Mouse (Mus musculus): ENCODE measurements at regions not wholly inside any gene's neighbourhood (a gene's known extent, or its start where the extent isn't known, plus 50 kb on each side); places are given as distances from the start of the nearest gene placed in this dataset.

GRCm38 (mm10) chr17:47214111-47214510 lies 154.6 kb upstream of the Mrps10 start:
- H3K9me3 ChIP-seq (ENCODE audit: low read length) = no peaks in the 10 kb centered on the region
- H3K4me3 ChIP-seq (ENCODE audit: low read depth, low read length) = no peak overlapping the region
- no peaks in the 10 kb centered on the region for H3K27me3 ChIP-seq (ENCODE audit: insufficient read depth, low read length)
- DNase-seq (ENCODE audit: low spot score) (no peak), ATAC-seq (ENCODE audit: low FRiP score) (no peak)
- H3K9ac ChIP-seq (replicated peaks; ENCODE audit: low read length, poor library complexity, severe bottlenecking) = no peak overlapping the region
- TF ChIP-seq CTCF (IDR thresholded peaks at IDR 0.05) = no peak
- WGBS = 94% methylated on average over 8 of the region's 8 CpGs
- no peaks in the 10 kb centered on the region for H3K36me3 ChIP-seq (ENCODE audit: insufficient read depth, low read length)
- H3K4me1 ChIP-seq (ENCODE audit: insufficient read depth, low read length) = no peaks in the 10 kb centered on the region
- no peak overlapping the region for H3K27ac ChIP-seq (ENCODE audit: low read depth, low read length)
- H3K4me2 ChIP-seq (ENCODE audit: low read depth, low read length, poor library complexity, severe bottlenecking) = no peak overlapping the region

- ATAC-seq (ENCODE audit: low FRiP score) = no peak
- H3K9ac ChIP-seq (replicated peaks; ENCODE audit: low read length, poor library complexity, severe bottlenecking) = no peak overlapping the region
- H3K9me3 ChIP-seq (ENCODE audit: low read length) = no peaks in the 10 kb centered on the region
- no peak overlapping the region for H3K4me3 ChIP-seq (ENCODE audit: low read depth, low read length)
- H3K27ac ChIP-seq (ENCODE audit: low read depth, low read length) = no peak overlapping the region
- no peak for DNase-seq (ENCODE audit: low spot score)
- no peaks in the 10 kb centered on the region for H3K36me3 ChIP-seq (ENCODE audit: insufficient read depth, low read length)
- no peaks in the 10 kb centered on the region for H3K4me1 ChIP-seq (ENCODE audit: insufficient read depth, low read length)
- H3K4me2 ChIP-seq (ENCODE audit: low read depth, low read length, poor library complexity, severe bottlenecking) = no peak overlapping the region
- no peaks in the 10 kb centered on the region for H3K27me3 ChIP-seq (ENCODE audit: insufficient read depth, low read length)
- no peak for TF ChIP-seq CTCF (IDR thresholded peaks at IDR 0.05)
- WGBS = 75% methylated on average over 22 of the region's 22 CpGs
These were observed 158.1 kb upstream of the Mrps10 start for GRCm38 (mm10) chr17:47210441-47211196.

- H3K9ac ChIP-seq (replicated peaks; ENCODE audit: low read length, poor library complexity, severe bottlenecking) = no peak overlapping the region
- H3K36me3 ChIP-seq (ENCODE audit: insufficient read depth, low read length) = no peaks in the 10 kb centered on the region
- 69% methylated on average over 16 of the region's 16 CpGs for WGBS
- no peaks in the 10 kb centered on the region for H3K4me1 ChIP-seq (ENCODE audit: insufficient read depth, low read length)
- no peak overlapping the region for H3K4me3 ChIP-seq (ENCODE audit: low read depth, low read length)
- no peak for TF ChIP-seq CTCF (IDR thresholded peaks at IDR 0.05)
- H3K9me3 ChIP-seq (ENCODE audit: low read length) = no peaks in the 10 kb centered on the region
- peak overlapping the region; percentile 32 for H3K27ac ChIP-seq (ENCODE audit: low read depth, low read length)
- DNase-seq (ENCODE audit: low spot score) (no peak), ATAC-seq (ENCODE audit: low FRiP score) (peak; percentile 66)
- H3K4me2 ChIP-seq (ENCODE audit: low read depth, low read length, poor library complexity, severe bottlenecking) = no peak overlapping the region
- H3K27me3 ChIP-seq (ENCODE audit: insufficient read depth, low read length) = no peaks in the 10 kb centered on the region
These were observed 159.7 kb upstream of the Mrps10 start for GRCm38 (mm10) chr17:47208886-47209585.

- Histone ChIP-seq H3K4me3 (ENCODE audit: low read depth, low read length) (no peak overlapping the region), H3K9ac (replicated peaks; ENCODE audit: low read length, poor library complexity, severe bottlenecking) (no peak overlapping the region), H3K27ac (ENCODE audit: low read depth, low read length) (no peak overlapping the region), H3K4me1 (ENCODE audit: insufficient read depth, low read length) (no peaks in the 10 kb centered on the region), H3K9me3 (ENCODE audit: low read length) (no peaks in the 10 kb centered on the region), H3K4me2 (ENCODE audit: low read depth, low read length, poor library complexity, severe bottlenecking) (no peak overlapping the region), H3K36me3 (ENCODE audit: insufficient read depth, low read length) (no peaks in the 10 kb centered on the region), H3K27me3 (ENCODE audit: insufficient read depth, low read length) (no peaks in the 10 kb centered on the region)
- WGBS = 96% methylated on average over 4 of the region's 4 CpGs
- DNase-seq (ENCODE audit: low spot score) = no peak
- ATAC-seq (ENCODE audit: low FRiP score) = no peak
- no peak for TF ChIP-seq CTCF (IDR thresholded peaks at IDR 0.05)
These were observed 161.2 kb upstream of the Mrps10 start for GRCm38 (mm10) chr17:47207471-47207870.

GRCm38 (mm10) chr17:47204470-47205162 lies 164.1 kb upstream of the Mrps10 start:
- Histone ChIP-seq H3K9me3 (ENCODE audit: low read length) (no peaks in the 10 kb centered on the region), H3K4me3 (ENCODE audit: low read depth, low read length) (no peak overlapping the region), H3K36me3 (ENCODE audit: insufficient read depth, low read length) (no peaks in the 10 kb centered on the region), H3K4me1 (ENCODE audit: insufficient read depth, low read length) (no peaks in the 10 kb centered on the region), H3K9ac (replicated peaks; ENCODE audit: low read length, poor library complexity, severe bottlenecking) (no peak overlapping the region), H3K27me3 (ENCODE audit: insufficient read depth, low read length) (no peaks in the 10 kb centered on the region), H3K27ac (ENCODE audit: low read depth, low read length) (no peak overlapping the region), H3K4me2 (ENCODE audit: low read depth, low read length, poor library complexity, severe bottlenecking) (no peak overlapping the region)
- WGBS = 77% methylated on average over 7 of the region's 7 CpGs
- DNase-seq (ENCODE audit: low spot score) (no peak), ATAC-seq (ENCODE audit: low FRiP score) (no peak)
- TF ChIP-seq CTCF (IDR thresholded peaks at IDR 0.05) = no peak

- H3K36me3 ChIP-seq (ENCODE audit: insufficient read depth, low read length) = no peaks in the 10 kb centered on the region
- no peak overlapping the region for H3K4me3 ChIP-seq (ENCODE audit: low read depth, low read length)
- H3K27me3 ChIP-seq (ENCODE audit: insufficient read depth, low read length) = no peaks in the 10 kb centered on the region
- H3K9me3 ChIP-seq (ENCODE audit: low read length) = no peaks in the 10 kb centered on the region
- H3K27ac ChIP-seq (ENCODE audit: low read depth, low read length) = peak overlapping the region; percentile 43; the same call in 1 of the 2 replicates
- H3K4me1 ChIP-seq (ENCODE audit: insufficient read depth, low read length) = no peaks in the 10 kb centered on the region; the same call in 1 of the 2 replicates
- no peak for ATAC-seq (ENCODE audit: low FRiP score)
- 75% methylated on average over 10 of the region's 10 CpGs for WGBS
- TF ChIP-seq CTCF (IDR thresholded peaks at IDR 0.05) = no peak
- DNase-seq (ENCODE audit: low spot score) = no peak
- H3K9ac ChIP-seq (replicated peaks; ENCODE audit: low read length, poor library complexity, severe bottlenecking) = no peak overlapping the region
- no peak overlapping the region for H3K4me2 ChIP-seq (ENCODE audit: low read depth, low read length, poor library complexity, severe bottlenecking)
These were observed 169.5 kb upstream of the Mrps10 start for GRCm38 (mm10) chr17:47199206-47199605.
